Mouse (Mus musculus) MEL (cell line): ENCODE data around the gene Sptbn4. TPM values are rescaled to one million over a fixed set of nuclear protein-coding genes. Genes with fewer than 3 reads are reported as not detected.

Experiments
- DNase-seq: peaks from one replicate; pipeline ENCODE4 v3.0.0; 2011; ENCODE audit warnings: low read depth, low spot score
- H3K27ac ChIP-seq: 2 replicates; pipeline ENCODE4 v1.5.1; 2012; ENCODE audit warnings: low read depth, mild to moderate bottlenecking, control low read depth, low read length, moderate library complexity; ENCODE audit not compliant: control insufficient read depth
- H3K27me3 ChIP-seq, 2 experiments: fragments of 150-350 bp in 1 of 2; sonication (generic) in 1 of 2; 2 replicates each; pipeline ENCODE4 v1.6.1; 2012; ENCODE audit warnings: low read length in 2 of 2, mild to moderate bottlenecking in 2 of 2, improper control_type of control experiment in 1 of 2, moderate library complexity in 1 of 2; ENCODE audit not compliant: insufficient read depth in 2 of 2, control insufficient read depth in 1 of 2
- H3K36me3 ChIP-seq, 2 experiments: 2 replicates each; pipeline ENCODE4 v1.6.1; 2012 to 2014; ENCODE audit warnings: low read length in 2 of 2, improper control_type of control experiment in 1 of 2, inconsistent platforms in 1 of 2, mild to moderate bottlenecking in 1 of 2; ENCODE audit not compliant: insufficient read depth in 2 of 2, control insufficient read depth in 1 of 2
- H3K4me1 ChIP-seq, 2 experiments: fragments of 150-350 bp in 1 of 2; sonication (generic) in 1 of 2; 2 replicates each; pipeline ENCODE4 v1.6.1; 2012; ENCODE audit warnings: low read length in 2 of 2, improper control_type of control experiment in 1 of 2, mild to moderate bottlenecking in 1 of 2; ENCODE audit not compliant: insufficient read depth in 2 of 2, control insufficient read depth in 1 of 2
- H3K4me3 ChIP-seq, 2 experiments: fragments of 150-350 bp in 1 of 2; sonication (generic) in 1 of 2; 2 replicates each; pipeline ENCODE4 v1.5.1; 2012; ENCODE audit warnings: low read depth in 2 of 2, low read length in 2 of 2, mild to moderate bottlenecking in 2 of 2, moderate library complexity in 2 of 2, control low read depth in 1 of 2, improper control_type of control experiment in 1 of 2; ENCODE audit not compliant: control insufficient read depth in 1 of 2, insufficient read depth in 1 of 2
- H3K79me2 ChIP-seq: 2 replicates; pipeline ENCODE4 v1.6.1; 2012; ENCODE audit warnings: mild to moderate bottlenecking, low read length, moderate library complexity; ENCODE audit not compliant: control insufficient read depth, poor library complexity, insufficient read depth
- H3K9ac ChIP-seq: 2 replicates; pipeline ENCODE4 v1.6.1; 2012; ENCODE audit warnings: low read depth, mild to moderate bottlenecking, control low read depth, low read length, moderate library complexity; ENCODE audit not compliant: control insufficient read depth, poor library complexity, severe bottlenecking
- H3K9me3 ChIP-seq: fragments of 150-350 bp; sonication (generic); replicated peaks from 2 replicates; pipeline ENCODE4 v1.6.1; 2012; ENCODE audit warnings: mild to moderate bottlenecking, low read length, improper control_type of control experiment, moderate library complexity; ENCODE audit not compliant: insufficient read depth
- BHLHE40 ChIP-seq: IDR thresholded peaks from 2 replicates; pipeline ENCODE4 v1.6.1; 2012; ENCODE audit warnings: low read depth, mild to moderate bottlenecking, inconsistent platforms, low read length, improper control_type of control experiment, borderline replicate concordance
- CHD1 ChIP-seq: IDR thresholded peaks from 2 replicates; pipeline ENCODE4 v1.6.1; 2012; ENCODE audit warnings: low read depth, mild to moderate bottlenecking, inconsistent platforms, low read length, improper control_type of control experiment
- CTCF ChIP-seq, 3 experiments: IDR thresholded peaks in 2 of 3; conservative IDR thresholded peaks in 1 of 3; 2 replicates each; pipeline ENCODE4 v1.5.1; 2011 to 2012; ENCODE audit warnings: low read length in 3 of 3, low read depth in 2 of 3, mild to moderate bottlenecking in 2 of 3, improper control_type of control experiment in 1 of 3, inconsistent platforms in 1 of 3, mixed read lengths in 1 of 3, moderate library complexity in 1 of 3; ENCODE audit not compliant: control insufficient read depth in 1 of 3, insufficient read depth in 1 of 3, poor library complexity in 1 of 3, severe bottlenecking in 1 of 3
- ELF1 ChIP-seq: IDR thresholded peaks from 2 replicates; pipeline ENCODE4 v1.6.1; 2014; ENCODE audit warnings: low read depth, mild to moderate bottlenecking, inconsistent platforms, low read length, improper control_type of control experiment, moderate library complexity
- EP300 ChIP-seq, 2 experiments: IDR thresholded peaks; 2 replicates each; pipeline ENCODE4 v1.6.1; 2011; ENCODE audit warnings: improper control_type of control experiment in 2 of 2, low read length in 2 of 2, low read depth in 1 of 2, mild to moderate bottlenecking in 1 of 2
- ETS1 ChIP-seq: IDR thresholded peaks from 2 replicates; pipeline ENCODE4 v1.6.1; 2012; ENCODE audit warnings: low read depth, mild to moderate bottlenecking, inconsistent platforms, low read length, improper control_type of control experiment, moderate library complexity
- GABPA ChIP-seq: IDR thresholded peaks from 2 replicates; pipeline ENCODE4 v1.6.1; 2012; ENCODE audit warnings: low read depth, mild to moderate bottlenecking, inconsistent platforms, low read length, improper control_type of control experiment, moderate library complexity
- GATA1 ChIP-seq: IDR thresholded peaks from 2 replicates; pipeline ENCODE4 v1.6.1; 2011; ENCODE audit warnings: low read depth, low read length, improper control_type of control experiment
- HCFC1 ChIP-seq: IDR thresholded peaks from 2 replicates; pipeline ENCODE4 v1.6.1; 2012; ENCODE audit warnings: low read depth, mild to moderate bottlenecking, inconsistent platforms, low read length, improper control_type of control experiment, moderate library complexity
- JUND ChIP-seq: IDR thresholded peaks from 2 replicates; pipeline ENCODE4 v1.6.1; 2011; ENCODE audit warnings: low read depth, mild to moderate bottlenecking, improper control_type of control experiment, low read length
- KAT2A ChIP-seq: conservative IDR thresholded peaks from 2 replicates; pipeline ENCODE4 v1.6.1; 2012; ENCODE audit warnings: low read depth, low read length, improper control_type of control experiment, inconsistent platforms
- MAFK ChIP-seq: IDR thresholded peaks from 2 replicates; pipeline ENCODE4 v1.6.1; 2011; ENCODE audit warnings: low read depth, mild to moderate bottlenecking, low read length, improper control_type of control experiment, borderline replicate concordance
- MAX ChIP-seq: IDR thresholded peaks from 2 replicates; pipeline ENCODE4 v1.6.1; 2011; ENCODE audit warnings: low read length, improper control_type of control experiment
- MAZ ChIP-seq: IDR thresholded peaks from 2 replicates; pipeline ENCODE4 v1.6.1; 2012; ENCODE audit warnings: low read depth, mild to moderate bottlenecking, inconsistent platforms, low read length, improper control_type of control experiment
- MXI1 ChIP-seq: IDR thresholded peaks from 2 replicates; pipeline ENCODE4 v1.6.1; 2011; ENCODE audit warnings: mild to moderate bottlenecking, low read depth, low read length, improper control_type of control experiment
- MYB ChIP-seq: IDR thresholded peaks from 2 replicates; pipeline ENCODE4 v1.6.1; 2011; ENCODE audit warnings: mild to moderate bottlenecking, low read depth, low read length, improper control_type of control experiment
- SMC3 ChIP-seq: IDR thresholded peaks from 2 replicates; pipeline ENCODE4 v1.6.1; 2011; ENCODE audit warnings: low read depth, low read length, improper control_type of control experiment
- TAL1 ChIP-seq: IDR thresholded peaks from 2 replicates; pipeline ENCODE4 v1.6.1; 2012; ENCODE audit warnings: mild to moderate bottlenecking, inconsistent platforms, low read length, moderate library complexity, mixed read lengths
- TBP ChIP-seq: IDR thresholded peaks from 2 replicates; pipeline ENCODE4 v1.8.0; 2011; ENCODE audit warnings: low read depth, low read length, improper control_type of control experiment
- TCF12 ChIP-seq: IDR thresholded peaks from 2 replicates; pipeline ENCODE4 v1.6.1; 2014; ENCODE audit warnings: low read depth, mild to moderate bottlenecking, inconsistent platforms, low read length, improper control_type of control experiment, moderate library complexity
- UBTF ChIP-seq: IDR thresholded peaks from 2 replicates; pipeline ENCODE4 v1.6.1; 2012; ENCODE audit warnings: low read depth, mild to moderate bottlenecking, inconsistent platforms, low read length, improper control_type of control experiment, moderate library complexity, borderline replicate concordance; ENCODE audit not compliant: insufficient read depth
- USF1 ChIP-seq: IDR thresholded peaks from 2 replicates; pipeline ENCODE4 v1.6.1; 2014; ENCODE audit warnings: low read depth, mild to moderate bottlenecking, inconsistent platforms, low read length, improper control_type of control experiment, moderate library complexity
- USF2 ChIP-seq, 2 experiments: IDR thresholded peaks; 2 replicates each; pipeline ENCODE4 v1.6.1; 2011 to 2012; ENCODE audit warnings: improper control_type of control experiment in 2 of 2, low read length in 2 of 2, borderline replicate concordance in 1 of 2, inconsistent platforms in 1 of 2, low read depth in 1 of 2, mild to moderate bottlenecking in 1 of 2; ENCODE audit not compliant: insufficient read depth in 1 of 2
- ZKSCAN1 ChIP-seq: IDR thresholded peaks from 2 replicates; pipeline ENCODE4 v1.6.1; 2012; ENCODE audit warnings: low read depth, mild to moderate bottlenecking, inconsistent platforms, low read length, improper control_type of control experiment, moderate library complexity
- ZNF384 ChIP-seq: IDR thresholded peaks from 2 replicates; pipeline ENCODE4 v1.6.1; 2012; ENCODE audit warnings: low read depth, mild to moderate bottlenecking, inconsistent platforms, low read length, improper control_type of control experiment
- polyA plus RNA-seq, 2 experiments: library from polyadenylated mRNA; stranded (reverse) in 1 of 2; unstranded in 1 of 2; fragments of >175 nt in 1 of 2; fragments of >200 nt in 1 of 2; gene quantifications; 2 replicates each; pipeline versions ENCODE4 v1.2.1 to v1.2.4; 2012; ENCODE audit warnings: low replicate concordance in 2 of 2, low read depth in 1 of 2; ENCODE audit not compliant: insufficient read length in 2 of 2, insufficient read depth in 1 of 2, missing spikeins in 1 of 2
- total RNA-seq: library from RNA; depleted of rRNA; stranded (reverse); fragments of 300-350 nt; gene quantifications from 2 replicates; pipeline ENCODE4 v1.2.3, GENCODE M21; 2012

Gene Sptbn4
- total and polyA plus RNA-seq, 3 experiments: 0.19 to 0.68 TPM; not detected in 1

DNA sequence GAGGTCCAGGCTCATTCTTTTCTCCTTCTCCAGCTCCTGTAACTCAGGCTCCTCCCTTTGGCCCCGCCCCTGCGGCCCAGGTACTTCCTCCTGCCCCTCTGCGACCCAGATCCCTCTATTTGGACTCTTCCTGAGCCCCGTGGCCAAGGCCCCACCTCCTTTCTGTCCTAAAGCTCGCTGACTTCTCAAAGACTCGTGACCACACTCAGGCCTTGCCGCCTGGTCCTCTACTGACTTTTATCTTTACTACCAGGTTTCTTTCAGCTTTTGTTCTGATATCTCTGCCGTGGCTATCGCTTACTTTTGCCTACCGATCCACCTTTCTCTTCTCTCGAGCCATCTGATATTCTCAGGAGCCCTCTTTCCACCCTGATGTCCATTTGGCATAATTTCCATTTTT lies 79.5 kb downstream of the Sptbn4 start:
- peaks cover 0 to 16% of the 10 kb centered on the region in 2 experiments; a peak in 3 of 4 replicates for H3K4me1 ChIP-seq
- H3K4me3 ChIP-seq: peak overlapping the region; percentile 7 to 22
- no peak overlapping the region for H3K27ac ChIP-seq
- DNase-seq: peak; percentile 59
- no peaks in the 10 kb centered on the region; a peak in 1 of 4 replicates for H3K27me3 ChIP-seq
- no peaks in the 10 kb centered on the region for H3K79me2 ChIP-seq
- TF ChIP-seq MAX: 0 out of 2 replicates have a peak, but pooled peaks have one; percentile 24
- TF ChIP-seq TAL1: peak; percentile 38; the same call in 1 of the 2 replicates
- no peak for TF ChIP-seq GABPA
- TF ChIP-seq EP300 (IDR thresholded peaks at IDR 0.05; ENCODE audit: low read depth in 1 of 2, low read length in 2 of 2): peak; percentile 28 to 37; a peak in 2 of 4 replicates
- no peak for TF ChIP-seq UBTF
- TF ChIP-seq GATA1: peak; percentile 53
- TF ChIP-seq ELF1: 0 out of 2 replicates have a peak, but pooled peaks have one; percentile 31
- no peak for TF ChIP-seq KAT2A
- peak; percentile 61 for TF ChIP-seq TCF12
- TF ChIP-seq HCFC1: no peak
- peak; percentile 54 for TF ChIP-seq USF1
- peak; percentile 42; the same call in 1 of the 2 replicates for TF ChIP-seq MXI1
- no peak for TF ChIP-seq ZNF384
- 0 out of 2 replicates have a peak, but pooled peaks have one; percentile 19 for TF ChIP-seq BHLHE40
- H3K36me3 ChIP-seq: no peaks in the 10 kb centered on the region
- no peaks in the 10 kb centered on the region for H3K9me3 ChIP-seq
- H3K9ac ChIP-seq: peak overlapping the region; percentile 8

GRCm38 (mm10) chr7:27366082-27366844 lies 81.2 kb downstream of the Sptbn4 start:
- no peaks in the 10 kb centered on the region for H3K9me3 ChIP-seq
- H3K36me3 ChIP-seq: no peaks in the 10 kb centered on the region
- no peak for TF ChIP-seq JUND
- TF ChIP-seq UBTF: no peak
- no peak for TF ChIP-seq TAL1
- no peak for TF ChIP-seq CHD1
- no peak for TF ChIP-seq USF2 (IDR thresholded peaks at IDR 0.05; ENCODE audit: borderline replicate concordance in 1 of 2, insufficient read depth in 1 of 2, low read depth in 1 of 2, low read length in 2 of 2)
- no peak for TF ChIP-seq TBP
- no peak for TF ChIP-seq MYB
- TF ChIP-seq MXI1: no peak
- TF ChIP-seq ZKSCAN1: no peak
- TF ChIP-seq SMC3: no peak
- TF ChIP-seq MAZ: no peak
- no peak for TF ChIP-seq MAFK
- no peak for TF ChIP-seq CTCF (IDR thresholded peaks at IDR 0.05 in 2 of 3, conservative IDR thresholded peaks at IDR 0.05 in 1 of 3; ENCODE audit: control insufficient read depth in 1 of 3, insufficient read depth in 1 of 3, low read depth in 2 of 3, low read length in 3 of 3, poor library complexity in 1 of 3, severe bottlenecking in 1 of 3)
- no peak for TF ChIP-seq ETS1
- TF ChIP-seq, all 39 proteins: peak for 0
- Histone ChIP-seq H3K9ac (no peak overlapping the region), H3K27ac (no peak overlapping the region), H3K79me2 (no peaks in the 10 kb centered on the region), H3K27me3 (no peaks in the 10 kb centered on the region), H3K4me3 (no peak overlapping the region; a peak in 1 of 4 replicates), H3K4me1 (peaks cover 0 to 18% of the 10 kb centered on the region in 2 experiments; a peak in 3 of 4 replicates)
- peak; percentile 53 for DNase-seq
